Mouse (Mus musculus): ENCODE results near the gene Slc22a21. TPM values are rescaled to one million over a fixed set of nuclear protein-coding genes. Genes with fewer than 3 reads are reported as not detected.
"Not testable (repeated sequence)": the region's sequence is repeated elsewhere in the genome, so short reads cannot be mapped to it uniquely, and the experiment has no call there.

Gene Slc22a21
- polyA plus RNA-seq, 1 experiment from 2014 or later = 6.0 TPM

GRCm38 (mm10) chr11:54002761-54003717 lies 22.9 kb upstream of the Slc22a21 start:
- H3K4me2 ChIP-seq (ENCODE audit: low read length); H3K4me3 ChIP-seq (replicated peaks; ENCODE audit: low read depth, low read length); H3K9ac ChIP-seq (ENCODE audit: low read depth, low read length); H3K36me3 ChIP-seq (ENCODE audit: insufficient read depth, low read length); H3K9me3 ChIP-seq (replicated peaks; ENCODE audit: low read length); H3K27ac ChIP-seq; H3K27me3 ChIP-seq (ENCODE audit: insufficient read depth, low read length); H3K4me1 ChIP-seq (replicated peaks; ENCODE audit: insufficient read depth, low read length): not testable (repeated sequence)
- ATAC-seq (replicated peaks; ENCODE audit: low FRiP score, low read depth) (peak; percentile 63; the same call in 1 of the 2 replicates), DNase-seq (ENCODE audit: low spot score) (peak; percentile 91)
- TF ChIP-seq CTCF (IDR thresholded peaks at IDR 0.05; ENCODE audit: low read depth) = peak; percentile 84
- 30% methylated on average over 12 of the region's 12 CpGs for WGBS

DNA sequence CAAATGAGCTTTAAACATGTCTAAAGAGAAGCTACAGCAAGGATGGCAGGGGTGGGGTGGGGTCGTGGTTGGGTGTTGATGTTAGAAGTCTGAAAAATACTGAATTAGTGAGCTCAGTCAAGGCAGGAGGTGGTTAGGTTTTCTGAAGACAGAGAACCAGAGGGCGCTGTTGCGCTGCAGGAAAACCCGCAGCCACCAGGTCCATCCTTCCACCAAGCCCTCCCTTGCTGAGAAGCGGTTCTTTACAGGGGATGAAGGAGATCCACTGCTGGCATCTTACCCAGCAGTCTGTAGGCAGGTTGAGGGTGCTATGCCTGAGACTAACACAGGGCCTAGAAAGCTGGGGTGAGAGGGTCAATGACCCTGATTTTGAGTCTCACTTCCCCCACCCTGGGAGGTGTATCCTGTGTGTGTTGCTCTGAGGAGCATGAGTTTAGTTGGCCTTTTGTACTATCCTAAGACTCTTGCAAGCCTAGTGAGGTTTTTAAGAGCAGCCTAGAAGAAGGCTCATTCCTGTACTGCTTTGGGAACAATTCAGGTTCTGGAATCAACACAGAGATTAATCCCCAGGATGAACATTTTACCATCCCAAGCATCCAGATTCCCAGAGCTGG lies 22.1 kb upstream of the Slc22a21 start:
- no peaks in the 10 kb centered on the region for H3K36me3 ChIP-seq (ENCODE audit: insufficient read depth, low read length)
- no peak overlapping the region for H3K9ac ChIP-seq (ENCODE audit: low read depth, low read length)
- no peaks in the 10 kb centered on the region for H3K4me1 ChIP-seq (replicated peaks; ENCODE audit: insufficient read depth, low read length)
- 4% methylated on average over 5 of the region's 5 CpGs for WGBS
- no peak overlapping the region for H3K27ac ChIP-seq
- no peaks in the 10 kb centered on the region for H3K27me3 ChIP-seq (ENCODE audit: insufficient read depth, low read length)
- DNase-seq (ENCODE audit: low spot score) (peak; percentile 82), ATAC-seq (replicated peaks; ENCODE audit: low FRiP score, low read depth) (peak; percentile 42; the same call in 1 of the 2 replicates)
- no peak overlapping the region for H3K4me2 ChIP-seq (ENCODE audit: low read length)
- no peaks in the 10 kb centered on the region for H3K9me3 ChIP-seq (replicated peaks; ENCODE audit: low read length)
- no peak overlapping the region for H3K4me3 ChIP-seq (replicated peaks; ENCODE audit: low read depth, low read length)
- peak; percentile 77 for TF ChIP-seq CTCF (IDR thresholded peaks at IDR 0.05; ENCODE audit: low read depth)

- 69% methylated on average over 2 of the region's 2 CpGs for WGBS
- Histone ChIP-seq H3K36me3 (ENCODE audit: insufficient read depth, low read length) (no peaks in the 10 kb centered on the region), H3K9me3 (replicated peaks; ENCODE audit: low read length) (no peaks in the 10 kb centered on the region), H3K27ac (no peak overlapping the region), H3K4me2 (ENCODE audit: low read length) (no peak overlapping the region), H3K4me1 (replicated peaks; ENCODE audit: insufficient read depth, low read length) (no peaks in the 10 kb centered on the region), H3K9ac (ENCODE audit: low read depth, low read length) (no peak overlapping the region), H3K4me3 (replicated peaks; ENCODE audit: low read depth, low read length) (no peak overlapping the region), H3K27me3 (ENCODE audit: insufficient read depth, low read length) (no peaks in the 10 kb centered on the region)
- TF ChIP-seq CTCF (IDR thresholded peaks at IDR 0.05; ENCODE audit: low read depth) = no peak
- ATAC-seq (replicated peaks; ENCODE audit: low FRiP score, low read depth) (no peak), DNase-seq (ENCODE audit: low spot score) (no peak)
Measured at GRCm38 (mm10) chr11:53997661-53998060, 17.5 kb upstream of the Slc22a21 start.

- H3K27ac ChIP-seq = no peak overlapping the region
- no peaks in the 10 kb centered on the region for H3K36me3 ChIP-seq (ENCODE audit: insufficient read depth, low read length)
- no peaks in the 10 kb centered on the region for H3K4me1 ChIP-seq (replicated peaks; ENCODE audit: insufficient read depth, low read length)
- no peak for TF ChIP-seq CTCF (IDR thresholded peaks at IDR 0.05; ENCODE audit: low read depth)
- no peak overlapping the region for H3K4me3 ChIP-seq (replicated peaks; ENCODE audit: low read depth, low read length)
- H3K9ac ChIP-seq (ENCODE audit: low read depth, low read length) = no peak overlapping the region
- H3K9me3 ChIP-seq (replicated peaks; ENCODE audit: low read length) = no peaks in the 10 kb centered on the region
- 69% methylated on average over 4 of the region's 4 CpGs for WGBS
- no peaks in the 10 kb centered on the region for H3K27me3 ChIP-seq (ENCODE audit: insufficient read depth, low read length)
- DNase-seq (ENCODE audit: low spot score) (no peak), ATAC-seq (replicated peaks; ENCODE audit: low FRiP score, low read depth) (no peak)
- H3K4me2 ChIP-seq (ENCODE audit: low read length) = no peak overlapping the region
Measured at GRCm38 (mm10) chr11:53992264-53992663, 12.1 kb upstream of the Slc22a21 start.

- no peaks in the 10 kb centered on the region for H3K4me1 ChIP-seq (replicated peaks; ENCODE audit: insufficient read depth, low read length)
- H3K9ac ChIP-seq (ENCODE audit: low read depth, low read length) = no peak overlapping the region
- H3K4me3 ChIP-seq (replicated peaks; ENCODE audit: low read depth, low read length) = no peak overlapping the region
- DNase-seq (ENCODE audit: low spot score) (no peak), ATAC-seq (replicated peaks; ENCODE audit: low FRiP score, low read depth) (no peak)
- H3K27ac ChIP-seq = no peak overlapping the region
- H3K4me2 ChIP-seq (ENCODE audit: low read length) = no peak overlapping the region
- WGBS = 58% methylated on average over 1 of the region's 1 CpGs
- no peaks in the 10 kb centered on the region for H3K9me3 ChIP-seq (replicated peaks; ENCODE audit: low read length)
- no peaks in the 10 kb centered on the region for H3K27me3 ChIP-seq (ENCODE audit: insufficient read depth, low read length)
- H3K36me3 ChIP-seq (ENCODE audit: insufficient read depth, low read length) = no peaks in the 10 kb centered on the region
- TF ChIP-seq CTCF (IDR thresholded peaks at IDR 0.05; ENCODE audit: low read depth) = peak; percentile 50
Measured at GRCm38 (mm10) chr11:53989232-53989631, 9.1 kb upstream of the Slc22a21 start.

DNA sequence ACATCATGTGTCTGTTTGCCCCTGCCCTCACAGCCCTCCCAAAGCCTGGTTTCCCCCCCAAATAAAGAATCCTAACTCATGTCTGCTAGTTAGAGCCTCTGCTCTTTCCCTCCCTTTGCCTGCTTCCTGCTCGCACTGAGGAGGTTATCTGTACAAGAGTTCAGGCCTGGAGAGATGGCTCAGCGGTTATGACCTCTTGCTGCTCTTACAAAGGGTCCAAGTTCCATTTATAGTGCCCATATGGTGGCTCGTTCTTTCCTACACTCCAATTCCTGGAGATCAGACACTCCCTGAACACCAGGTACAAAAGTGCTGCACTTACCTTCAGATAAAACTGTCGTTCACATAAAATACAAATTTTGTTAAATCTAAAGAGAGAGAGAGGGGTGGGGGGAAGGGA lies 7.9 kb upstream of the Slc22a21 start:
- ATAC-seq (replicated peaks; ENCODE audit: low FRiP score, low read depth) = no peak
- no peak for TF ChIP-seq CTCF (IDR thresholded peaks at IDR 0.05; ENCODE audit: low read depth)
- H3K4me1 ChIP-seq (replicated peaks; ENCODE audit: insufficient read depth, low read length) = no peaks in the 10 kb centered on the region

More for the DNA sequence above, 7.9 kb upstream of the Slc22a21 start:
- H3K36me3 ChIP-seq (ENCODE audit: insufficient read depth, low read length) = no peaks in the 10 kb centered on the region
- no peak overlapping the region for H3K4me3 ChIP-seq (replicated peaks; ENCODE audit: low read depth, low read length)
- no peak overlapping the region for H3K4me2 ChIP-seq (ENCODE audit: low read length)
- H3K9ac ChIP-seq (ENCODE audit: low read depth, low read length) = no peak overlapping the region
- no peak for DNase-seq (ENCODE audit: low spot score)
- H3K27ac ChIP-seq = no peak overlapping the region
- no peaks in the 10 kb centered on the region for H3K9me3 ChIP-seq (replicated peaks; ENCODE audit: low read length)
- 59% methylated on average over 4 of the region's 4 CpGs for WGBS
- no peaks in the 10 kb centered on the region for H3K27me3 ChIP-seq (ENCODE audit: insufficient read depth, low read length)

All from kidney, postnatal 0 days (tissue).